Mouse (Mus musculus): ENCODE measurements at regions not wholly inside any gene's neighbourhood (a gene's known extent, or its start where the extent isn't known, plus 50 kb on each side); places are given as distances from the start of the nearest gene placed in this dataset.

GRCm38 (mm10) chr1:13941351-13941750 is 2151.8 kb downstream of the 4930444P10Rik start:
- no peak for DNase-seq (ENCODE audit: low spot score in 2 of 2)

- no peak for DNase-seq (ENCODE audit: low spot score in 2 of 2)
These were observed 2154.8 kb downstream of the 4930444P10Rik start for GRCm38 (mm10) chr1:13938344-13938743.

- DNase-seq (ENCODE audit: low spot score in 2 of 2) = no peak
These were observed 2157.1 kb downstream of the 4930444P10Rik start for GRCm38 (mm10) chr1:13935938-13936491.

- DNase-seq (ENCODE audit: low spot score in 2 of 2) = no peak
These were observed 2164.4 kb downstream of the 4930444P10Rik start for GRCm38 (mm10) chr1:13928679-13929078.

- no peak for DNase-seq (ENCODE audit: low spot score in 2 of 2)
These were observed 2165.2 kb downstream of the 4930444P10Rik start for GRCm38 (mm10) chr1:13927964-13928363.

GRCm38 (mm10) chr1:13925994-13926393 is 2167.1 kb downstream of the 4930444P10Rik start:
- no peak for DNase-seq (ENCODE audit: low spot score in 2 of 2)

GRCm38 (mm10) chr1:13915216-13915615 is 2177.9 kb downstream of the 4930444P10Rik start:
- no peak for DNase-seq (ENCODE audit: low spot score in 2 of 2)

GRCm38 (mm10) chr1:13879126-13879525 is 2214.0 kb downstream of the 4930444P10Rik start:
- DNase-seq (ENCODE audit: low spot score in 2 of 2) = no peak

- no peak for DNase-seq (ENCODE audit: low spot score in 2 of 2)
These were observed 2219.2 kb downstream of the 4930444P10Rik start for GRCm38 (mm10) chr1:13873925-13874324.

- no peak for DNase-seq (ENCODE audit: low spot score in 2 of 2)
These were observed 2220.6 kb downstream of the 4930444P10Rik start for GRCm38 (mm10) chr1:13872536-13872935.

- DNase-seq (ENCODE audit: low spot score in 2 of 2) = no peak
These were observed 2222.4 kb downstream of the 4930444P10Rik start for GRCm38 (mm10) chr1:13870631-13871286.

- DNase-seq (ENCODE audit: low spot score in 2 of 2) = no peak
These were observed 2227.4 kb downstream of the 4930444P10Rik start for GRCm38 (mm10) chr1:13865713-13866112.

- DNase-seq (ENCODE audit: low spot score in 2 of 2) = no peak
These were observed 2229.4 kb downstream of the 4930444P10Rik start for GRCm38 (mm10) chr1:13863712-13864111.

- no peak for DNase-seq (ENCODE audit: low spot score in 2 of 2)
These were observed 2232.0 kb downstream of the 4930444P10Rik start for GRCm38 (mm10) chr1:13861070-13861511.

- no peak for DNase-seq (ENCODE audit: low spot score in 2 of 2)
These were observed 2232.7 kb downstream of the 4930444P10Rik start for GRCm38 (mm10) chr1:13860469-13860868.

GRCm38 (mm10) chr1:13859723-13860122 is 2233.4 kb downstream of the 4930444P10Rik start:
- no peak for DNase-seq (ENCODE audit: low spot score in 2 of 2)

- DNase-seq (ENCODE audit: low spot score in 2 of 2) = no peak
These were observed 2234.6 kb downstream of the 4930444P10Rik start for GRCm38 (mm10) chr1:13858371-13859018.

GRCm38 (mm10) chr1:13856998-13857397 is 2236.1 kb downstream of the 4930444P10Rik start:
- DNase-seq (ENCODE audit: low spot score in 2 of 2) = no peak

GRCm38 (mm10) chr1:13851144-13851543 is 2242.0 kb downstream of the 4930444P10Rik start:
- DNase-seq (ENCODE audit: low spot score in 2 of 2) = no peak

GRCm38 (mm10) chr1:13849071-13849470 is 2244.1 kb downstream of the 4930444P10Rik start:
- no peak for DNase-seq (ENCODE audit: low spot score in 2 of 2)

GRCm38 (mm10) chr1:13846336-13846865 is 2246.7 kb downstream of the 4930444P10Rik start:
- DNase-seq (ENCODE audit: low spot score in 2 of 2) = no peak

GRCm38 (mm10) chr1:13840309-13840622 is 2252.9 kb downstream of the 4930444P10Rik start:
- no peak for DNase-seq (ENCODE audit: low spot score in 2 of 2)
